Mouse (Mus musculus): ENCODE results near the gene Cacna1f.
A peak's percentile ranks its signal among the peaks of the same experiment; 100 is the strongest.

Gene Cacna1f

DNA sequence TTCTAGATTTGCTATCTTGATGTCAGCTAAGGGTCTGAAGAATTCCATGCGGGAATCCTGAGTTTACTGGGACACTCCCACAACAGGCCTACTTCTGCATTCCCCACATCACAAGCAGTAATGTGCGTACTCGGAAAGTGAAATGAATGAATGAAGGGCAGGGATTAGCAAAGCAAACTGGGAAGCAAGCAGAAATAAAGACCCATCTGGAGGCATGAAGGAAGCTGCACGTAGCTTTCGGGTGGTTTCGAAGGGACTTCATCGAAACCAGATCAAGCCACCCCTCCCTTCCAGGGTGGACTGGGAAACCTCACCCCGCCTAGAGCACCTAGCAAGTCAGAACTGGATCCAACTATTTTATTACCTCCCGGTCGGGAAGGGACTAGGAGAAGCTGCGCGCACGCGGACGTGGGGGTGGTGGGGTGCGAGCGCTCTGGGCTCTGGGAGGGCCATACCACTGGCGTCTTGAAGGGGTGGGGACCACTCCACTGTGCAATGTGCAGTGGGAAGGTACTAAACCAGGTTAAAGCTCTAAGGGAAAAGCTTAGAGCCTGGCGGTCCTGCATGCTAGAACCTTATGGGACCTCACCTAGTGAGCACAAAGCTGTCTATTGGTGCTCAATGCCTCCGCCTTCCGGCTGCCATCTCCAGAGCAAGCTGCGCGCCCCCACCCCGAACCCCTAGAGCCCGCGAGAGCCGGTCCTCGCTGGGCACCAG lies 67.6 kb downstream of the Cacna1f start:
- DNase-seq (ENCODE audit: low spot score in 2 of 2), result peak; percentile 16 to 25

DNA sequence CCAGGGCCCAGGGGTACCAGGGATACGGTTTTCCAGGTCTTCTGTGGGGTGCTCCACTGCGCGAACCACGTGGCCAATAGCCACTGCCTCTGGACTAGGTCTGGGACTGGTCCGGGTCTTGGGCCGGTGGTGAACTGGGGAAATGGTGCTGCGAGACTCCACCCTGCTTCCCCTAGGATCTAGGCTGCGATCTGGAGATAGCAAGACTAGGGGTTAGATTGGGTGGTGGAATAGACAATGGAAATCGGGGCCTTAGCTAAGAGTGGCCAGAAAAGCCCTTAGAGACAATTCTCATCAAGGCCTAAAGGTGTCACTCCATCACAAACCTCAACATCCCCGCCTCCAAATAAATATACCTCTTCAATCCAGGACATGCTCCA lies 68.1 kb downstream of the Cacna1f start:
- no peak for DNase-seq (ENCODE audit: low spot score in 2 of 2)

DNA sequence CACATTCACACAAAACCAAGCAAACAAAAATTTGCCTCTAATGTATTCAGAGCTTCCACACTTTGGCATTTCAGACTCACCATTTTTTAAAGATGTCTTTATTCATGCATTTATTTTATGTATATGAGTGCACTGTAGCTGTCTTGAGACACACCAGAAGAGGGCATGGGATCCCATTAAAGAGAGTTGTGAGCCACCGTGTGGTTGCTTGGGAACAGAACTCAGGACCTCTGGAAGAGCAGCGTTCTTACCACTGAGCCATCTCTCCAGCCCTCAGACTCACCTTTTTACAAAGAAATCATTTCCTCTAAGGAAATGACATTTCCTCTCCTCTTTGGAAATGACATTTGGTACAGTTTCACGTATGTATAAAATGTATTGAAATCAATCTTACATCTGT lies 72.1 kb downstream of the Cacna1f start:
- DNase-seq (ENCODE audit: low spot score in 2 of 2), result no peak

DNA sequence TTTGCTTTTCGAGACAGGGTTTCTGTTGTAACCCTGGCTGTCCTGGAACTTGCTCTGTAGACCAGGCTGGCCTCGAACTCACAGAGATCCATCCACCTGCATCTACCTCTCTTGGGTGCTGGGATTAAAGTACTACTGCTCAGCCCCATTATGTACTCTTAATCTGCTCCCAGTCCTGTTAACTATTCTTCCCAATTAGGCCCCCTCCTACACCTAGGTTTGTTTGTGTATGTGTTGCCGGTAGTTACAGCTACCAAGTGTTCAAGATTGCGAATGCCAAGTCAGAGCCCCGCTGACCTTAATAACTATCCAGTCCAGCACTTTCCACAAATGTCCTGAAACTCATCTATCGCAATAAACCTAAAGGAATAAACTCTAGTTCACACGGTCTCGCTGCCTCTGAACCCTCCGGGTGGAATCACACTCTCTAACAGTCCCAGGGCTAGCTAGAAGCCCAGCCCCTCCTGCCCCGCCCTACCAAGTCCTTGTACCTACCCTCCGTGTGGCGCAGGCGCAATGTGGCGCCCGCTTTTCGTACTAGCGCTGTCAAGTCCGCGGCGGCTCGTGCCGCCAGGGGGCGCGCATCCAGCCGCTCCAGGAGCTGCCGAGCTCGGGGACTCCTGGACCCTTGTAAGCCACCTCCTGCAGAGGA lies 72.6 kb downstream of the Cacna1f start:
- peak; percentile 82 to 85 for DNase-seq (ENCODE audit: low spot score in 2 of 2)

DNA sequence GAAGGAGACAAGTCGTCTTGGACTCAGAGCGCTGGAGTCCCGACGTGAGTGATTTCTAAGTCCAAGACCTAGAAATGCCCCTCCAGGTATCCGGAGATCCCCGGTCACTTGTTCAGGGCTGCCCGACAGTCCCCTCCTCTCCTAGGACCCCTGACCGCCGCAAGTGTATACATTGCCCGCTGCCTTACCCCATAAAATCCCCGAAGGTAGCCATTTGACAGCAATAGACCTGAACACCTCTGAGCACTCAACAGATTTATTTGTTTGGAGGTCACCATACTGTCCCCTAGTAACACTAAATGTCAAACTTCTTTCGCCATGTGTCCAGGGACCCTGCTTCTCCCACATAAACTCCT lies 73.2 kb downstream of the Cacna1f start:
- DNase-seq (ENCODE audit: low spot score in 2 of 2), result no peak

DNA sequence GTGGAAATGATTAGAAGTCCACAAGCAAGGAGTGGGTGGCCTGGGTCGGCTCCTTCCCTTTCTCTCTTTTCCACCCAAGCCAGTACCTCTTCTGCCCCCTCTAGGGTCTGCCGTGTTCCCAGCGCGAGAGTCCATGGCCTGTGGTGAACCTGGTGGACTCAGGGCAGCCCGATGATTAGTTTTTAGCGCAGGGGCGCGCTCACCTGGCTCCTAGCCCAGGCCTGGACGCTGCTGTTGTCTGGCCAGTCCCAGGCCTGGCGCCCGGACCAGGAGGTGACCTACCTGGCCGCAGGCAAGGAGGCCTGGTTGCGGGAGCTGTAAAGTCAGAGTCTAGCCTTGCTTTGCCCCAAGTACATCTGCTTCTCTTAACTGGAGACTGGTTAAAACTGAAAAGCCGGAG lies 74.0 kb downstream of the Cacna1f start, which contains the start of gene Magix:
Gene Magix (minus strand): TSS at position 388 of the 400 bp plus-strand sequence.
- no peak for DNase-seq (ENCODE audit: low spot score in 2 of 2)

Data from right cerebral cortex, adult 2 months (tissue).